Mouse (Mus musculus) forebrain, embryonic 16.5 days (tissue): Measurements from ENCODE around the gene Rnf144b. TPM values are rescaled to one million over a fixed set of nuclear protein-coding genes. Genes with fewer than 3 reads are reported as not detected.

Source experiments
- ATAC-seq: fragments of 200-750 bp; cut with Nextera tagmentation; 2 replicates; pipeline ENCODE4 v1.8.0; 2017; ENCODE audit warnings: mild to moderate bottlenecking, moderate library complexity
- H3K27ac ChIP-seq: fragments of 300-500 bp; sonication (generic); 2 replicates; pipeline ENCODE4 v1.5.1; 2014; ENCODE audit warnings: low read length, control low read depth
- H3K27me3 ChIP-seq: fragments of 300-500 bp; sonication (generic); replicated peaks from 2 replicates; pipeline ENCODE4 v1.6.1; 2014; ENCODE audit warnings: low read length; ENCODE audit not compliant: control insufficient read depth, insufficient read depth
- H3K36me3 ChIP-seq: fragments of 300-500 bp; sonication (generic); 2 replicates; pipeline ENCODE4 v1.6.1; 2014; ENCODE audit not compliant: control insufficient read depth, insufficient read depth
- H3K4me1 ChIP-seq: fragments of 300-500 bp; sonication (generic); replicated peaks from 2 replicates; pipeline ENCODE4 v1.6.1; 2014; ENCODE audit warnings: low read length; ENCODE audit not compliant: control insufficient read depth, insufficient read depth
- H3K4me2 ChIP-seq: fragments of 300-500 bp; sonication (generic); 2 replicates; pipeline ENCODE4 v1.6.1; 2014; ENCODE audit warnings: mild to moderate bottlenecking, low read length, control low read depth
- H3K4me3 ChIP-seq: fragments of 300-500 bp; sonication (generic); replicated peaks from 2 replicates; pipeline ENCODE4 v1.5.1; 2014; ENCODE audit warnings: mild to moderate bottlenecking, low read length, control low read depth
- H3K9ac ChIP-seq: fragments of 300-500 bp; sonication (generic); replicated peaks from 2 replicates; pipeline ENCODE4 v1.6.1; 2014; ENCODE audit warnings: low read depth, low read length, control low read depth
- H3K9me3 ChIP-seq: fragments of 300-500 bp; sonication (generic); 2 replicates; pipeline ENCODE4 v1.6.1; 2016; ENCODE audit warnings: low read length; ENCODE audit not compliant: control insufficient read depth
- WGBS: fragments of 180-500 bp; shearing (Covaris S2); extraction: QIAGEN DNeasy Blood & Tissue Kit; methylation state at CpG from one replicate; pipeline ENCODE4 v1.1.7; 2014; 5-methylcytosine and 5-hydroxymethylcytosine counted together
- polyA plus RNA-seq: library from polyadenylated mRNA; unstranded; fragments of >200 nt; fragmentation: Nextera tagmentation; extraction: Ambion mirVana; gene quantifications from 2 replicates; pipeline ENCODE4 v1.2.1, GENCODE M21; 2015

The Rnf144b gene
- polyA plus RNA-seq, 1 experiment from 2014 or later = 0.62 TPM

- WGBS = 54% methylated on average over 3 of the region's 3 CpGs
- no peak for ATAC-seq
- no peaks in the 10 kb centered on the region for H3K36me3 ChIP-seq
- no peaks in the 10 kb centered on the region for H3K9me3 ChIP-seq
- no peak overlapping the region for H3K9ac ChIP-seq
- no peaks in the 10 kb centered on the region for H3K27me3 ChIP-seq
- H3K4me3 ChIP-seq = no peak overlapping the region
- H3K27ac ChIP-seq = no peak overlapping the region
- H3K4me1 ChIP-seq = peaks cover 6% of the 10 kb centered on the region; the same call in 1 of the 2 replicates
- H3K4me2 ChIP-seq = no peak overlapping the region
These were observed 9.5 kb upstream of the Rnf144b start for GRCm38 (mm10) chr13:47112924-47113323.

DNA sequence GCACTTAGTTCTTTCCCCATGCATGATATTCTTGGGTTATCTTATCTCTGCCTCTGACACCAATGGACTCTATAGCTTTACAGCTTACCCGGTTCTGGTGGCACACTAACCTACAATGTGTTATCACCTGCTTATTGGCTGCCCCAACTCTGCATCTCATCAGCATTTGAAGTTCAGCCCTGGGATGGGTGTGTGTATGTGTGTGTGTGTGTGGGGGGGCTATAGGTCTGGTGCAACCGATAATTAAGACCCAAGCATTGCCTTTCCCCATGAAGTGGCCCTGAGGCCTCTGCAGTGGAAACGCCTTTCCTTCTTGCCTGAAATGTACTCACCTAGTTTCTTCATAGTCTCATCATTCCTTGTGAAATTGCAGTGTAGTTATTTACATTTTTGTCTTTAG is 6.5 kb upstream of the Rnf144b start:
- no peak overlapping the region for H3K27ac ChIP-seq
- no peaks in the 10 kb centered on the region for H3K9me3 ChIP-seq
- H3K27me3 ChIP-seq = no peaks in the 10 kb centered on the region; the same call in 1 of the 2 replicates
- H3K4me2 ChIP-seq = no peak overlapping the region
- ATAC-seq = no peak
- H3K4me1 ChIP-seq = peaks cover 6% of the 10 kb centered on the region; the same call in 1 of the 2 replicates
- H3K9ac ChIP-seq = no peak overlapping the region
- no peaks in the 10 kb centered on the region for H3K36me3 ChIP-seq
- H3K4me3 ChIP-seq = no peak overlapping the region
- 87% methylated on average over 3 of the region's 3 CpGs for WGBS

DNA sequence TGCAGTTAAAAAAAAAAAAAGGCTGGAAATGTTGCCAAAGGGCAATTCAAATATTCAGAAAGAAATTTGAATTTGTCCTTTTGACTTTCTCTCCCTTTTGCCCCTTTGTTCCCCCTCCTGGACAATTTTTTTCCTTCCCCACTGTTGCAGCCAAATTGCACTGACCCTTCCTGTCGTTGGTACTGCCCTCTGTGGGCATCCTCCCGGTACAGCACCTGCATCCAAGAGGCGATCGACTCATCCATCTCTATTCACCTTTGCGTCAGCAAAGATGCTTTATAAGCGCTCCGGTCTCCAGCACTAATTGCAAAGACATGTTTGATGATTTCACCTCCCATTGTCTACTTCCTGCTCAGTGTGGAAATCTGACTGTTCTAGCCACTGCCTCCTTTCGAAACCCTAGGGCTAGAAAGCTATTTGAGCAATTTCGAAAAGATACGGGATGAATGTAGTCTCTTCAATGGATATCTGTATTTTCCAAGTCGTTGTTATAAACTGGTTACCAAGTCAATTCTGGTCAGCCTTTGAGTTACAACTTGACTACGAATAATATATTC is 1.0 kb upstream of the Rnf144b start:
- Histone ChIP-seq H3K4me3 (no peak overlapping the region), H3K9me3 (no peaks in the 10 kb centered on the region), H3K4me1 (peaks cover 6% of the 10 kb centered on the region), H3K27ac (no peak overlapping the region), H3K4me2 (peak overlapping the region; percentile 92; the same call in 1 of the 2 replicates), H3K27me3 (peaks cover 2% of the 10 kb centered on the region; the same call in 1 of the 2 replicates), H3K9ac (no peak overlapping the region), H3K36me3 (no peaks in the 10 kb centered on the region)
- no peak for ATAC-seq
- WGBS = 29% methylated on average over 12 of the region's 12 CpGs

DNA sequence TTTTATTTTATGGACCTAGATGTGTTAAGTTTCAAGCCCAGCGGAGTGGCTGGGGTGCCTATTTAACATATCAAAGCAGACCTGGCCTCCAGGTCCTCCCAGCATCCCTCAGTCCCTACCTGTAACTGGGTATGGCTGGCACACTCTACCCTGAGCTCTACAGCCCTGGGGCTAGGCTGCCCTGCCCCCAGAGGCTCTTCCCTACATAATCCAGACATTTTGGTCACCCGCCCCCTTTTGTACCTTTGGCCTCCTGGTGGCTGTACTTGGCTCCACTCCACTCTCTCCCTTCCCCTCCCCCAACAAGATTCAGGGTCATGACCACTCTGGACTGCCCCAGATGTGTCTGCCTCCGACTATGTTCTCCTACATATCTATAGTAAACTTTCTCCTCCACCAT is 2.0 kb downstream of the Rnf144b start:
- ATAC-seq = no peak
- H3K9me3 ChIP-seq = no peaks in the 10 kb centered on the region
- H3K27me3 ChIP-seq = peaks cover 2% of the 10 kb centered on the region; the same call in 1 of the 2 replicates
- no peak overlapping the region for H3K27ac ChIP-seq
- H3K9ac ChIP-seq = no peak overlapping the region
- 46% methylated on average over 3 of the region's 3 CpGs for WGBS
- peaks cover 6% of the 10 kb centered on the region for H3K4me1 ChIP-seq
- H3K36me3 ChIP-seq = no peaks in the 10 kb centered on the region
- no peak overlapping the region for H3K4me3 ChIP-seq
- H3K4me2 ChIP-seq = no peak overlapping the region

GRCm38 (mm10) chr13:47124986-47125385 is 2.5 kb downstream of the Rnf144b start:
- no peak for ATAC-seq
- no peak overlapping the region for H3K9ac ChIP-seq
- H3K4me2 ChIP-seq = no peak overlapping the region
- no peak overlapping the region for H3K27ac ChIP-seq
- peaks cover 2% of the 10 kb centered on the region; the same call in 1 of the 2 replicates for H3K27me3 ChIP-seq
- H3K36me3 ChIP-seq = no peaks in the 10 kb centered on the region
- WGBS = 84% methylated on average over 6 of the region's 6 CpGs
- H3K9me3 ChIP-seq = no peaks in the 10 kb centered on the region
- peaks cover 6% of the 10 kb centered on the region for H3K4me1 ChIP-seq
- no peak overlapping the region for H3K4me3 ChIP-seq

- no peak overlapping the region for H3K4me3 ChIP-seq
- H3K27ac ChIP-seq = no peak overlapping the region
- H3K36me3 ChIP-seq = no peaks in the 10 kb centered on the region
- H3K4me2 ChIP-seq = no peak overlapping the region
- H3K9me3 ChIP-seq = no peaks in the 10 kb centered on the region
- H3K9ac ChIP-seq = no peak overlapping the region
- H3K27me3 ChIP-seq = peaks cover 2% of the 10 kb centered on the region; the same call in 1 of the 2 replicates
- WGBS = 70% methylated on average over 5 of the region's 5 CpGs
- peaks cover 6% of the 10 kb centered on the region for H3K4me1 ChIP-seq
- no peak for ATAC-seq
These were observed 3.1 kb downstream of the Rnf144b start for GRCm38 (mm10) chr13:47125595-47125994.

DNA sequence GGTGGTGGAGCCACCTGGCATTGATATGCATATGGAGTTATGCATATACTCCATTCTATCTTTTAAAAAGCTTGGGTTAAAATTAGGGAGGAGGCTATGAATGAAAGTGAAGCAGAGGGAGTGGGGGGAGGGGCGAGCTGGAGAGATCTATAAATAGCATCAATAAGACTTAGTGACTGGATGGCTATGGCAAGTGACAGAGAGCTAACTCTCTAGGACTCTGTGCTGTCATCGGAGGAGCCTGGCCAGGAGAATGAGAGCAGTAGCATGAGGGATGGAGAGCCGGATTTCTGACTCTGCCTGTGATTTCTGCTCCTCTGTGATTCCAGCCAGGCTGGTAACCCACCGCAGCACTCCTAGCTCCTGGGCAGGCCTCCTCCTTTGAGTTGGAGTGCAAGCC is 6.6 kb downstream of the Rnf144b start:
- H3K36me3 ChIP-seq = no peaks in the 10 kb centered on the region
- H3K9ac ChIP-seq = no peak overlapping the region
- H3K4me1 ChIP-seq = no peaks in the 10 kb centered on the region
- H3K4me2 ChIP-seq = no peak overlapping the region
- ATAC-seq = no peak
- H3K27me3 ChIP-seq = no peaks in the 10 kb centered on the region
- no peaks in the 10 kb centered on the region for H3K9me3 ChIP-seq
- no peak overlapping the region for H3K4me3 ChIP-seq
- 73% methylated on average over 4 of the region's 4 CpGs for WGBS
- no peak overlapping the region for H3K27ac ChIP-seq

GRCm38 (mm10) chr13:47133058-47133457 is 10.6 kb downstream of the Rnf144b start:
- WGBS = 88% methylated on average over 8 of the region's 8 CpGs
- no peak overlapping the region for H3K9ac ChIP-seq

DNA sequence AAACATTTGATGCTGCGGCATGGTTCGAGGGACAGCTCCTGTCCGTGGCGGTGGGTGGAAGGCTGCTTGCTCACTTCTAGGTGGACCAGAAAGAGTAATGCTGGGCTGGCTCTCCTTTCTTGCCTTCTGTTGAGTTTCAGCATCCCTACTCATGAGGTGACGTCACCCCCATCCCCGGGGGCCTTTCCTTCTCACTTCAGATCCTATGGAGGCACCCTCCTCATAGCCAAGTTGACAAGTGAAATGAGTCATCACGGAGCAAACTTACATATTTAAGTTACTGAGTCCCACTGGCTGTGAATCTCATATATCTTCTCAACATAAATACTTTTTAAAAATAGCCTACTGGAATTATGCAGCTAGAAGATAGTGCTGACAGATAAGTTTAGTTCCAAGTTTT is 12.4 kb downstream of the Rnf144b start:
- H3K9me3 ChIP-seq = no peaks in the 10 kb centered on the region
- no peak overlapping the region for H3K27ac ChIP-seq
- no peaks in the 10 kb centered on the region for H3K36me3 ChIP-seq
- ATAC-seq = no peak
- H3K9ac ChIP-seq = no peak overlapping the region
- no peak overlapping the region for H3K4me2 ChIP-seq
- H3K27me3 ChIP-seq = no peaks in the 10 kb centered on the region
- H3K4me3 ChIP-seq = no peak overlapping the region
- no peaks in the 10 kb centered on the region for H3K4me1 ChIP-seq
- 93% methylated on average over 7 of the region's 7 CpGs for WGBS

More at GRCm38 (mm10) chr13:47133058-47133457, 10.6 kb downstream of the Rnf144b start:
- H3K27ac ChIP-seq = no peak overlapping the region
- no peaks in the 10 kb centered on the region for H3K9me3 ChIP-seq
- no peak overlapping the region for H3K4me2 ChIP-seq
- H3K4me3 ChIP-seq = no peak overlapping the region
- no peak for ATAC-seq
- no peaks in the 10 kb centered on the region for H3K27me3 ChIP-seq
- H3K4me1 ChIP-seq = no peaks in the 10 kb centered on the region
- H3K36me3 ChIP-seq = no peaks in the 10 kb centered on the region

DNA sequence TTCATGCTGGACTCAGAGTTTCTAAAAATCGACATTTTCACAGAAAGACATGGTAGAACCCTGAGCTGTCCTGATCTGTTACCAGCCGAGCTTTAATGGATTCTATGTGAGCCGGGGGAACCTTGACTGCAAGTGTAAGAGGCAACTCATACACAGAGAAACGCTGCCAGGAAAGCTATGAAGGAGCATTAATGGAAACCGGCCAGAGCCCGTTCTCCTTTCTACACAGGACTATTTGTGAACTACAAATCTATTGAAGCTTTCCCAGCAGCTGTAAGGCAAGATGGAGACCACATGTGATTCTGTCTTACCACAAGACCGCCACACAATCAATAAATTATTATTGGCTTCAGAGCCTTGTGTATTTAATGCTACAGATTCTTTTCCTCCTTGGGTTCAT is 13.3 kb downstream of the Rnf144b start:
- H3K4me2 ChIP-seq = no peak overlapping the region
- no peak overlapping the region for H3K9ac ChIP-seq
- 91% methylated on average over 7 of the region's 7 CpGs for WGBS
- H3K4me3 ChIP-seq = no peak overlapping the region
- H3K36me3 ChIP-seq = no peaks in the 10 kb centered on the region
- H3K27ac ChIP-seq = no peak overlapping the region
- ATAC-seq = no peak
- no peaks in the 10 kb centered on the region for H3K9me3 ChIP-seq
- H3K27me3 ChIP-seq = no peaks in the 10 kb centered on the region
- no peaks in the 10 kb centered on the region for H3K4me1 ChIP-seq
